Mouse (Mus musculus): ENCODE data around the gene Ltbp4.

GRCm38 (mm10) chr7:27333316-27333941, 4.1 kb downstream of the Ltbp4 start:
- TF ChIP-seq CTCF (IDR thresholded peaks at IDR 0.05; ENCODE audit: borderline replicate concordance, control insufficient read depth, extremely low read depth, insufficient read depth, low read length, poor library complexity) (no peak), POLR2A (IDR thresholded peaks at IDR 0.05; ENCODE audit: control insufficient read depth, extremely low read depth, insufficient read depth, low read length, poor library complexity) (no peak)

All from thymus, adult 2 months (tissue).